Mouse (Mus musculus) brain, embryonic 14.5 days (tissue): ENCODE measurements around the gene Syne3.

ENCODE experiments used
- CTCF ChIP-seq: fragments of 200-500 bp; IDR thresholded peaks from 2 replicates; pipeline ENCODE4 v1.5.1; 2012; ENCODE audit warnings: inconsistent platforms, mild to moderate bottlenecking, moderate library complexity, borderline replicate concordance; ENCODE audit not compliant: insufficient read depth, insufficient read length; ENCODE audit errors: extremely low read depth
- POLR2A ChIP-seq: fragments of 200-500 bp; IDR thresholded peaks from 2 replicates; pipeline ENCODE4 v1.6.1; 2012; ENCODE audit warnings: mild to moderate bottlenecking, inconsistent platforms, borderline replicate concordance; ENCODE audit not compliant: poor library complexity, insufficient read depth, insufficient read length, severe bottlenecking; ENCODE audit errors: extremely low read depth

GRCm38 (mm10) chr12:104955003-104955800, 54.4 kb downstream of the Syne3 start:
- no peak for TF ChIP-seq POLR2A
- no peak for TF ChIP-seq CTCF
